In the genomic region with DNA sequence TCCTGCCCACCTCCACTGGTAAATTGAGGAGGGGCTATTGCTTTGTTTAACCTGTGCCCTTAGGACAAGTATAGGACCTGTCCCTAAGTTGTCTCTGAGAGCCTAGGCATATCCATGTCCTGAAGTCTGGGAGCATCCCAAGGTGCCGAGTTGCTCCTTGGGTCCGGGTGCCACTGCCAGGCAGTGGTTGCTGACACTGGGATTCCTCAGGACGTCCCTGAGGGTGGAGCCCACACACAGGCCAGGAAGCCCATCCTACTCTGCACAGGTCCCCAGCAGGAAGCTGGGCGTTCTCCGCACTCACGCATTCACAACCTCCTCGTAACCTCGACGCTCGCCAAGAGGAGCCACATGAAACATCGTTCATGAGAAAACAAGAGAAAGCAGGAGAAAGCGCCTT, we compare ENCODE assay signal across 42 mouse cellular contexts. TPM values are rescaled to one million over a fixed set of nuclear protein-coding genes. Genes with fewer than 3 reads are reported as not detected.
"Had no signal": no experiment of that assay in that cellular context is flagged by ENCODE, and none has a peak within 500 bp of the region (broad histone marks: within the 10 kb centered on the region; RNA-seq: fewer than 3 reads in every experiment).

No protein-coding gene starts in this region.

- ATAC-seq: hindbrain, embryonic 16.5 days; inflammation-experienced regulatory T-cells, adult 6 months; intestine, embryonic 15.5 days; intestine, postnatal 0 days; liver, embryonic 12.5 days had no signal

- DNase-seq: gastrocnemius, adult 2 months; gastrocnemius, postnatal 10 days; gastrocnemius, postnatal 25 days; heart, adult 11 months; heart, postnatal 10 days; heart, postnatal 4 days; kidney, adult 18-20 months; kidney, adult 8-10 months; kidney, postnatal 10 days; kidney, postnatal 36 days; layer of hippocampus, adult 9-11 months; layer of hippocampus, postnatal 36 days; left cerebral cortex, postnatal 4 days had no signal

- H3K4me3 ChIP-seq: gastrocnemius, adult 2 months; heart, embryonic 10.5 days; heart, embryonic 12.5 days; hindbrain, embryonic 10.5 days; hindbrain, embryonic 13.5 days; intestine, embryonic 15.5 days; limb, embryonic 13.5 days; limb, embryonic 15.5 days; liver, embryonic 12.5 days had no signal

- H3K27ac ChIP-seq: gastrocnemius, adult 2 months; heart, embryonic 10.5 days; hindbrain, embryonic 10.5 days; hindbrain, embryonic 13.5 days; intestine, embryonic 15.5 days; limb, embryonic 13.5 days; limb, embryonic 15.5 days; liver, embryonic 12.5 days; liver, embryonic 14.5 days had no signal

- H3K9me3 ChIP-seq: heart, embryonic 10.5 days; heart, embryonic 12.5 days; hindbrain, embryonic 10.5 days; hindbrain, embryonic 13.5 days; intestine, embryonic 15.5 days; limb, embryonic 13.5 days; limb, embryonic 15.5 days; liver, embryonic 12.5 days had no signal

- H3K4me2 ChIP-seq: heart, embryonic 12.5 days; hindbrain, embryonic 13.5 days; intestine, embryonic 15.5 days; limb, embryonic 13.5 days; limb, embryonic 15.5 days; liver, embryonic 12.5 days had no signal

- H3K4me1 ChIP-seq: heart, embryonic 10.5 days; hindbrain, embryonic 10.5 days; hindbrain, embryonic 13.5 days; intestine, embryonic 15.5 days; limb, embryonic 13.5 days; limb, embryonic 15.5 days; liver, embryonic 12.5 days had no signal

- H3K9ac ChIP-seq: heart, embryonic 12.5 days; hindbrain, embryonic 13.5 days; intestine, embryonic 15.5 days; limb, embryonic 13.5 days; limb, embryonic 15.5 days; liver, embryonic 12.5 days; liver, embryonic 14.5 days had no signal

- H3K27me3 ChIP-seq: heart, embryonic 12.5 days; hindbrain, embryonic 13.5 days; intestine, embryonic 15.5 days; limb, embryonic 13.5 days; limb, embryonic 15.5 days; liver, embryonic 12.5 days had no signal

RNA-seq across cellular contexts. Expression of gene Elobl, which starts 25.2 kb away (rescaled TPM):
- total RNA-seq: gastrocnemius, adult 2 months; gastrocnemius, postnatal 10 days; gastrocnemius, postnatal 25 days; gastrocnemius, postnatal 4 days; heart, adult 8-10 months; heart, postnatal 10 days; heart, postnatal 25 days; heart, postnatal 4 days; layer of hippocampus, adult 18-20 months; layer of hippocampus, adult 8-10 months; layer of hippocampus, postnatal 14 days; layer of hippocampus, postnatal 36 days; left cerebral cortex, adult 18-20 months; left cerebral cortex, adult 8-10 months; left cerebral cortex, postnatal 10 days; left cerebral cortex, postnatal 25 days; left cerebral cortex, postnatal 4 days; liver, adult 2 months had no signal
- polyA plus RNA-seq: heart, embryonic 10.5 days; heart, embryonic 12.5 days; heart, embryonic 14.5 days; heart, embryonic 16.5 days; hindbrain, embryonic 10.5 days; hindbrain, embryonic 13.5 days; hindbrain, embryonic 16.5 days; intestine, embryonic 15.5 days; intestine, postnatal 0 days; kidney, embryonic 14.5 days; kidney, embryonic 16.5 days; limb, embryonic 11.5 days; limb, embryonic 13.5 days; limb, embryonic 15.5 days; liver, embryonic 12.5 days; liver, embryonic 14.5 days; liver, embryonic 16.5 days had no signal
